ENCODE assay signal across 8 mouse cellular contexts in the genomic region with DNA sequence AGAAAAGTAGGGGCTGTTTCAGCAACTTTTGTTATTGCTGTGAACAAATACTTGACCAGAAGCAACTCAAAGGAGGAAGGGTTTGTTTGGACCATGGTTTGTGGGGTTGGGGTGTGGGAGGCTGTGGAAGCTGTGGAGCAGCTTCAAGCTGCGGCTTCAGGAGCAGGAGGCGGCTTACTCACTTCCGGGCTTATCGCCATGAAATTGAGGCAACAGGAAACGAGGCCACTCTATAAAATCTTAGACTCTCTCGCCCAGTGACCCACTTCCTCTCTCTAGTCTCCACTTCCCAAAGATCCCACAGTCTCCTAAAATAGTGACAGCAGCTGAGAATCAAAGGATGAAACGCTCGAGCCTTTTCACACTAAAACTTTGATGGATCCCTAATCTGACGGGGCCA. TPM values are rescaled to one million over a fixed set of nuclear protein-coding genes. Genes with fewer than 3 reads are reported as not detected.
DNase-seq lines count a peak whose midpoint lies in the region; TF ChIP-seq lines count a peak whose summit lies in the region.

No protein-coding gene starts in this region.

- no peak overlapping the region for H3ac ChIP-seq in myocyte (ENCODE audit: control insufficient read depth, insufficient read length)

- H3K4me3 ChIP-seq in myocyte, result peak overlapping the region; percentile 17

- H3K79me2 ChIP-seq in myocyte (ENCODE audit: control insufficient read depth, insufficient read depth), result no peaks in the 10 kb centered on the region

- peak; percentile 4 for DNase-seq in embryo, embryonic 10 days (ENCODE audit: low spot score)
- no peak for DNase-seq in embryo, embryonic 10.5 days (ENCODE audit: low spot score)
- peak; percentile 1 to 7 for DNase-seq in urinary bladder, postnatal 36 days (ENCODE audit: low spot score in 2 of 2)
- DNase-seq in urinary bladder, adult 2 months (ENCODE audit: low spot score), result no peak
- DNase-seq in left cerebral cortex, postnatal 25 days (ENCODE audit: low spot score in 2 of 2), result peak; percentile 7 to 78
- no peak for DNase-seq in testis, postnatal 10 days (ENCODE audit: low spot score)
- DNase-seq in layer of hippocampus, postnatal 25 days (ENCODE audit: extremely low spot score in 1 of 2, low spot score in 1 of 2), result no peak

- peak overlapping the region; percentile 91 for H3K4me2 ChIP-seq in myocyte (ENCODE audit: low read depth)

- TF ChIP-seq POLR2A in myocyte (IDR thresholded peaks at IDR 0.05; ENCODE audit: insufficient read length, low read depth), result peak; percentile 25

- no peaks in the 10 kb centered on the region for H3K36me3 ChIP-seq in myocyte (ENCODE audit: control insufficient read depth, insufficient read depth)

- H3K27me3 ChIP-seq in myocyte (ENCODE audit: control insufficient read depth, insufficient read depth, insufficient read length), result no peaks in the 10 kb centered on the region

- intact Hi-C loops in left cerebral cortex, postnatal 25 days (cut with DNase I), result loop anchor here (2.0 kb wide), 1 partner anchor 57 kb away; no protein-coding TSS in a partner anchor

TF ChIP-seq in myocyte, 11 proteins besides CTCF, POLR2A, EP300 and RAD21:
- TF ChIP-seq POLR2AphosphoS2 (IDR thresholded peaks at IDR 0.05; ENCODE audit: insufficient read length, low read depth) (no peak), REST (IDR thresholded peaks at IDR 0.05; ENCODE audit: insufficient read depth, insufficient read length) (no peak), MYOG (IDR thresholded peaks at IDR 0.05; ENCODE audit: control insufficient read depth in 1 of 3, insufficient read depth in 1 of 3, insufficient read length in 2 of 3, low read depth in 2 of 3) (no peak), CEBPB (IDR thresholded peaks at IDR 0.05; ENCODE audit: insufficient read depth, poor library complexity, severe bottlenecking) (no peak), MYOD1 (IDR thresholded peaks at IDR 0.05; ENCODE audit: control insufficient read depth in 1 of 3, insufficient read length in 2 of 3, low read depth in 2 of 3) (no peak), E2F4 (IDR thresholded peaks at IDR 0.05; ENCODE audit: insufficient read depth) (no peak), SRF (IDR thresholded peaks at IDR 0.05; ENCODE audit: control insufficient read depth, insufficient read length, low read depth) (no peak), MAX (IDR thresholded peaks at IDR 0.05; ENCODE audit: low read depth) (no peak), USF1 (IDR thresholded peaks at IDR 0.05; ENCODE audit: low read depth) (no peak)

RNA-seq across cellular contexts. Expression of a gene that starts 7.9 kb away (rescaled TPM):
- not detected in 2 replicates for polyA plus RNA-seq in urinary bladder, adult 2 months (2012; rRNA removed)
- total RNA-seq in left cerebral cortex, postnatal 25 days (2021), result not detected
- not detected for polyA plus RNA-seq in myocyte (2012; fragmentation: generic; extraction: Trizol)
- not detected for total RNA-seq in layer of hippocampus, postnatal 25 days (2021)

Comparison
In these comparisons a context has a peak if more than half of its experiments do, and no peak if none do; other contexts are left out.
1. DNase-seq: peak in embryo, embryonic 10 days (single experiment), urinary bladder, postnatal 36 days (2 of 2) and left cerebral cortex, postnatal 25 days (2 of 2); none in embryo, embryonic 10.5 days (single experiment), urinary bladder, adult 2 months (single experiment), testis, postnatal 10 days (single experiment) and layer of hippocampus, postnatal 25 days (0 of 2).